Mouse (Mus musculus) midbrain, embryonic 14.5 days (tissue): ENCODE results near the gene Rassf6. TPM values are rescaled to one million over a fixed set of nuclear protein-coding genes. Genes with fewer than 3 reads are reported as not detected.

Experiments
- ATAC-seq: fragments of 200-750 bp; cut with Nextera tagmentation; 2 replicates; pipeline ENCODE4 v1.8.0; 2017; ENCODE audit warnings: moderate number of reproducible peaks, moderate library complexity; ENCODE audit not compliant: low FRiP score, low TSS enrichment
- DNase-seq: peaks from one replicate; pipeline ENCODE4 v3.0.0-alpha.2; 2015
- H3K27ac ChIP-seq: fragments of 300-500 bp; sonication (generic); replicated peaks from 2 replicates; pipeline ENCODE4 v1.5.1; 2014; ENCODE audit warnings: mild to moderate bottlenecking, low read depth, low read length, moderate library complexity
- H3K27me3 ChIP-seq: fragments of 300-500 bp; sonication (generic); 2 replicates; pipeline ENCODE4 v1.6.1; 2014; ENCODE audit warnings: low read length, control low read depth, mixed read lengths; ENCODE audit not compliant: control insufficient read depth, insufficient read depth
- H3K36me3 ChIP-seq: fragments of 300-500 bp; sonication (generic); 2 replicates; pipeline ENCODE4 v1.6.1; 2014; ENCODE audit warnings: low read length, control low read depth; ENCODE audit not compliant: control insufficient read depth, insufficient read depth
- H3K4me1 ChIP-seq: fragments of 300-500 bp; sonication (generic); 2 replicates; pipeline ENCODE4 v1.6.1; 2014; ENCODE audit warnings: mild to moderate bottlenecking, antibody characterized with exemption, low read length, control low read depth; ENCODE audit not compliant: control insufficient read depth, insufficient read depth
- H3K4me2 ChIP-seq: fragments of 300-500 bp; sonication (generic); 2 replicates; pipeline ENCODE4 v1.6.1; 2014; ENCODE audit warnings: mild to moderate bottlenecking, low read length, moderate library complexity
- H3K4me3 ChIP-seq: fragments of 300-500 bp; sonication (generic); replicated peaks from 2 replicates; pipeline ENCODE4 v1.5.1; 2014; ENCODE audit warnings: low read depth, low read length
- H3K9ac ChIP-seq: fragments of 300-500 bp; sonication (generic); replicated peaks from 2 replicates; pipeline ENCODE4 v1.6.1; 2014; ENCODE audit warnings: mild to moderate bottlenecking, low read length, moderate library complexity
- H3K9me3 ChIP-seq: fragments of 300-500 bp; sonication (generic); 2 replicates; pipeline ENCODE4 v1.6.1; 2016; ENCODE audit warnings: low read length, control low read depth, mixed read lengths; ENCODE audit not compliant: control insufficient read depth
- WGBS: fragments of 180-500 bp; shearing (Covaris S2); extraction: QIAGEN DNeasy Blood & Tissue Kit; methylation state at CpG from one replicate; pipeline ENCODE4 v1.1.7; 2014; 5-methylcytosine and 5-hydroxymethylcytosine counted together
- polyA plus RNA-seq: library from polyadenylated mRNA; unstranded; fragments of >200 nt; fragmentation: Nextera tagmentation; extraction: Ambion mirVana; gene quantifications from 2 replicates; pipeline ENCODE4 v1.2.1, GENCODE M21; 2014

The Rassf6 gene
- polyA plus RNA-seq, 1 experiment from 2014 or later: 0.68 TPM

- no peaks in the 10 kb centered on the region for H3K36me3 ChIP-seq
- H3K4me3 ChIP-seq: no peak overlapping the region
- H3K27me3 ChIP-seq: peaks cover 4% of the 10 kb centered on the region; the same call in 1 of the 2 replicates
- no peak overlapping the region for H3K27ac ChIP-seq
- WGBS: 77% methylated on average over 10 of the region's 10 CpGs
- no peak for DNase-seq
- peak; percentile 36; the same call in 1 of the 2 replicates for ATAC-seq
- H3K9me3 ChIP-seq: no peaks in the 10 kb centered on the region
- no peak overlapping the region for H3K9ac ChIP-seq
- H3K4me1 ChIP-seq: 0 out of 2 replicates have a peak, but pooled peaks cover 3% of the 10 kb centered on the region
- H3K4me2 ChIP-seq: no peak overlapping the region
Observed at GRCm38 (mm10) chr5:90641218-90641610, 757 bp upstream of the Rassf6 start.

DNA sequence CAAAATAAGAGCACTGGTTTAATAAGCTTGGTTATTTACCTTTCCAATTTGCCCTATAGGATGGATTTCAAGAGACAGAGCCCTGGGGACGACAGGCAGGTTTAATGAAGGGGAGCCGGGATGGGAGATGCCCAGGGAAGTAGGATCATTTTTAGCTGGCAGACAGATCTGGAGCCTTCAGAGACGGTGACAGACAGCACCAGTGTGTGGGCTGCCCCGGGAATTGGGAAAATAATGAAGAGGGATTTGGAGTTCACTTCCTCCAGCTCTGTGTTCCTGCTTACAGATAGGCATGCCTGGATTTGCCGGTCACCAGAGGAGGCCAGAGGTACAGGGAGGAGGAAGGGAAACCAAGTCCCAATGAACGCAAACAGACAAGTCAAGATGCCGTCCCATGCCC, 5.6 kb downstream of the Rassf6 start:
- H3K9me3 ChIP-seq: no peaks in the 10 kb centered on the region
- no peak for ATAC-seq
- WGBS: 82% methylated on average over 7 of the region's 7 CpGs

DNA sequence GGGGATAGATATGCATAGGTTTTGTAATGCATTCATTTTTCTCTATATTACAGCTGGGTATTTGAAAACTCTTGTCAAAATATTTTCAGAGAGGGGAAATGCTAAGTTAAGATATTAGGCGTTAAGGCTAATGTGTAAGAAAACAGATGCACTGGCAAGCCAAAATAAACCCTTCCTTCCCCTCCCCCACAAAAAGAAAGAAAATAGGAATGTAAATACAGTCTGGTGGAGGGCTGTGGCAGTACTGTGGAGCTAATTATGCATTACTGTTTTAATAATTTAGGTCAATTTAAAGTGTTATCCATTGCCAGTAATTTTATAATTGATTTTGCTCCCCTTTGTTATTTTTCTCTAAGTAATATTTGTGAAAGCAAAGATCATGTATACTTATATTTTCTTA, 11.9 kb downstream of the Rassf6 start:
- Histone ChIP-seq H3K9ac (no peak overlapping the region), H3K27ac (no peak overlapping the region), H3K27me3 (no peaks in the 10 kb centered on the region), H3K4me2 (no peak overlapping the region), H3K9me3 (no peaks in the 10 kb centered on the region), H3K36me3 (no peaks in the 10 kb centered on the region), H3K4me3 (no peak overlapping the region), H3K4me1 (no peaks in the 10 kb centered on the region)
- ATAC-seq (no peak), DNase-seq (no peak)
- 84% methylated on average over 1 of the region's 1 CpGs for WGBS

More for the DNA sequence above, 5.6 kb downstream of the Rassf6 start:
- H3K4me1 ChIP-seq: no peaks in the 10 kb centered on the region
- H3K4me2 ChIP-seq: no peak overlapping the region
- no peaks in the 10 kb centered on the region for H3K27me3 ChIP-seq
- no peaks in the 10 kb centered on the region for H3K36me3 ChIP-seq
- no peak overlapping the region for H3K4me3 ChIP-seq
- H3K27ac ChIP-seq: no peak overlapping the region
- DNase-seq: no peak
- H3K9ac ChIP-seq: no peak overlapping the region

DNA sequence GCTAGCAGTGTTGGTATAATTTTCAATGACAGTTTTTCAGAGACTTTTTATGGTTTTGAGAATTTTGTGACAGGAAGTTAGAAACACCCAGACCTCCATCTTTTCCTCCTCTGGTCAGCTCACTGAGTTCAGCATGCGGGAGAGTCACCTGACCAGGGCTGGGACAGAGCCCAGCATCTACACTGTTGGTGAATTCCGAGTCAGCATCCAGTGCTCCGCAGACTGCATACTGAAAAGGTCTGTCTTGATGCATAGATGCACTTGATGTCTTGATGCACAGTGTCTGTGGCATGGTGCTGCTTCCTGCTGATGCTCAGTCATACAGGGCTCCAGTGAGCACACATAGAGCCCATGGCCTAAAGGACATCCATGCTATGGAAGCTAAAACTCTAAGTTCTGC, 12.4 kb downstream of the Rassf6 start:
- Histone ChIP-seq H3K27me3 (no peaks in the 10 kb centered on the region), H3K9me3 (no peaks in the 10 kb centered on the region), H3K27ac (no peak overlapping the region), H3K36me3 (no peaks in the 10 kb centered on the region), H3K4me2 (no peak overlapping the region), H3K4me3 (no peak overlapping the region), H3K4me1 (no peaks in the 10 kb centered on the region), H3K9ac (no peak overlapping the region)
- ATAC-seq (no peak), DNase-seq (no peak)
- WGBS: 77% methylated on average over 3 of the region's 3 CpGs

DNA sequence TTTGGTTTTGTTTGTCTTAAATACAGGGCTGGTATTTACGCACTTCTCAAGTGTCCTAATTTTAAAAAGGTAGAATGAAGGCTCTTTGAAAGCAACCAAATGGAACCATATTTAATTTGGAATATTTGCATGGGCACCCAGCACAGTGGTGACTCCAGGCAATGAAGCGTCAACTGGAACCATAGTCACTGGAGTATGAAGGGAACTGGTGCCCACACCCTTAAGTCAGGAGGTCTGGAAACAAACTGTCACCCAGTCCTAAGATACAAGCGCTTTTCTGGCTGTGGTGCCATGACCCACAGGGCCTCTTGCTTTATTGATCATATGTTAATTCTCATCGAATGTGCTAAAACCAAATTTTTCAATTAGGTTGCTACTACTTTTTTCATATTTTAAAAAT, 13.0 kb downstream of the Rassf6 start:
- Histone ChIP-seq H3K9ac (no peak overlapping the region), H3K4me1 (no peaks in the 10 kb centered on the region), H3K4me2 (no peak overlapping the region), H3K4me3 (no peak overlapping the region), H3K9me3 (no peaks in the 10 kb centered on the region), H3K36me3 (no peaks in the 10 kb centered on the region), H3K27ac (no peak overlapping the region), H3K27me3 (no peaks in the 10 kb centered on the region)
- DNase-seq (no peak), ATAC-seq (no peak)
- WGBS: 93% methylated on average over 4 of the region's 4 CpGs

DNA sequence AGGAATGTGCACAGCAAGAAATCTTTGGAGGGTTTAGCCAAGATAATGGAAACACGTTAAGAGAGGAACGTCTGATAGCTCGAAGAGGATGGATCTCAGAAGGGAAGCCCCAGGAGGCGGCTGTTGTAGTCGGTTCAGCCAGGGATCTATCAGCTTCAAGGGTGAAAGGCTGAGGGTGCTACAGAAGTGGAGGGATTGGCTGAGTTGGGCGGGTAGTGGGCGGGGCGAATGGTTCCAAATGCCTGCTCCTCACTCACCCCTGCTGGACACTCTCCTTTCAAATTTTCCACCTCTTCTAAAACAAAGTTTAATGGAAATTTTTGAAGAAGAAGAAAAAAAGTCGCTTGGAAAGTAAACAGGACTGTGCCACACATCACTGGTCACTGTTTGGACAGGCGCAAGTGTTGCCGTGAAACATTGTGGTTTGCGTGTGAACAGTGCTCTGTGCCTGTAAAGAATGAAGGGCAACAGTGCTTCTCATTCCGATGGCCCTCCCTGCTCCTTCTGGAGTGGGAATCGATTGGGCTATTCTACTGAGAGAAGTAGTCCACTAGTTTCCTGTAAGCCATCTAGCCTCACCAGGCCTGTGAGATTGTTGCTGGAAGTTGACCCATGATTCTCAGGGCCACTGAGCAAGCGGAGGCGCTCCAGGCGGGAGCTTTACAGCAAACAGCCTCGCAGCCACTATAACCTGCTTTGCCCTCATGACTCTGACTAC, 15.6 kb downstream of the Rassf6 start:
- WGBS: 75% methylated on average over 18 of the region's 18 CpGs
- H3K4me1 ChIP-seq: no peaks in the 10 kb centered on the region
- DNase-seq: no peak
- H3K27ac ChIP-seq: no peak overlapping the region
- no peaks in the 10 kb centered on the region for H3K27me3 ChIP-seq
- no peak for ATAC-seq
- H3K4me3 ChIP-seq: no peak overlapping the region
- H3K9ac ChIP-seq: no peak overlapping the region
- no peak overlapping the region for H3K4me2 ChIP-seq
- no peaks in the 10 kb centered on the region for H3K36me3 ChIP-seq
- no peaks in the 10 kb centered on the region for H3K9me3 ChIP-seq

- WGBS: 74% methylated on average over 2 of the region's 2 CpGs
- no peaks in the 10 kb centered on the region for H3K9me3 ChIP-seq
- H3K4me2 ChIP-seq: no peak overlapping the region
- no peaks in the 10 kb centered on the region for H3K27me3 ChIP-seq
- H3K27ac ChIP-seq: no peak overlapping the region
- no peak overlapping the region for H3K9ac ChIP-seq
- H3K4me1 ChIP-seq: no peaks in the 10 kb centered on the region
- no peak overlapping the region for H3K4me3 ChIP-seq
- H3K36me3 ChIP-seq: no peaks in the 10 kb centered on the region
- DNase-seq (no peak), ATAC-seq (no peak)
Observed at GRCm38 (mm10) chr5:90623209-90623608, 17.2 kb downstream of the Rassf6 start.

DNA sequence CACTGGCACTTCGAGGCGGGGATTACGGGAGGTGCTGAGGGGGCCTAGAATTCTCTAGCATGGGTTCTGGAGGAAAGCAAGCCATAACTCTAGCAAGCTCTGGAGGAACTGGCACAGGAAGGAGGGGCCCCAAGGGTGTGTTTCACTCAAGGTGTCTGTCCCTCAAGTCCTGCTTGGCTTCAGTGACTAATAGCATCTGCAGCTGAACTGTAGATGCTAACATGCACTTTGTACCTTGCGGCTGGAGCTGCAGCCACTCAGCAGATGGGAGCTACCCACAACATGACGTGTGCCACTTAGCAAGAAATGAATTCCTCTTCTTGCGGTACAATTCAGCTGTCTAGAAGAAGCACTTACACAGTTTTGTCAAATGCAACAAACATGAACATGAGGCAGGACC, 18.7 kb downstream of the Rassf6 start:
- 95% methylated on average over 6 of the region's 6 CpGs for WGBS
- no peaks in the 10 kb centered on the region for H3K36me3 ChIP-seq
- no peak for DNase-seq

GRCm38 (mm10) chr5:90621316-90621715, 19.1 kb downstream of the Rassf6 start:
- no peak overlapping the region for H3K9ac ChIP-seq
- WGBS: 95% methylated on average over 2 of the region's 2 CpGs
- no peak overlapping the region for H3K4me2 ChIP-seq
- no peak for DNase-seq
- no peaks in the 10 kb centered on the region for H3K9me3 ChIP-seq
- no peak overlapping the region for H3K27ac ChIP-seq
- ATAC-seq: no peak
- H3K4me1 ChIP-seq: 0 out of 2 replicates have a peak, but pooled peaks cover 2% of the 10 kb centered on the region
- H3K27me3 ChIP-seq: no peaks in the 10 kb centered on the region
- H3K36me3 ChIP-seq: no peaks in the 10 kb centered on the region
- H3K4me3 ChIP-seq: no peak overlapping the region

More for the DNA sequence above, 18.7 kb downstream of the Rassf6 start:
- Histone ChIP-seq H3K4me3 (no peak overlapping the region), H3K27ac (no peak overlapping the region), H3K27me3 (no peaks in the 10 kb centered on the region), H3K9ac (no peak overlapping the region), H3K4me1 (0 out of 2 replicates have a peak, but pooled peaks cover 2% of the 10 kb centered on the region), H3K4me2 (no peak overlapping the region), H3K9me3 (no peaks in the 10 kb centered on the region)
- no peak for ATAC-seq
